Mouse (Mus musculus) MEL (cell line): ENCODE measurements around the gene 1700003H04Rik.

Source experiments
- CTCF ChIP-seq, 3 experiments: IDR thresholded peaks in 2 of 3; conservative IDR thresholded peaks in 1 of 3; 2 replicates each; pipeline ENCODE4 v1.5.1; 2011 to 2012; ENCODE audit warnings: low read length in 3 of 3, low read depth in 2 of 3, mild to moderate bottlenecking in 2 of 3, improper control_type of control experiment in 1 of 3, inconsistent platforms in 1 of 3, mixed read lengths in 1 of 3, moderate library complexity in 1 of 3; ENCODE audit not compliant: control insufficient read depth in 1 of 3, insufficient read depth in 1 of 3, poor library complexity in 1 of 3, severe bottlenecking in 1 of 3
- GATA1 ChIP-seq: IDR thresholded peaks from 2 replicates; pipeline ENCODE4 v1.6.1; 2011; ENCODE audit warnings: low read depth, low read length, improper control_type of control experiment
- POLR2A ChIP-seq, 2 experiments: IDR thresholded peaks; 2 replicates each; pipeline ENCODE4 v1.6.1; 2011 to 2012; ENCODE audit warnings: low read length in 2 of 2, mild to moderate bottlenecking in 2 of 2, control low read depth in 1 of 2, improper control_type of control experiment in 1 of 2, low read depth in 1 of 2, moderate library complexity in 1 of 2; ENCODE audit not compliant: control insufficient read depth in 1 of 2, insufficient read depth in 1 of 2, poor library complexity in 1 of 2
- ZNF384 ChIP-seq: IDR thresholded peaks from 2 replicates; pipeline ENCODE4 v1.6.1; 2012; ENCODE audit warnings: low read depth, mild to moderate bottlenecking, inconsistent platforms, low read length, improper control_type of control experiment

DNA sequence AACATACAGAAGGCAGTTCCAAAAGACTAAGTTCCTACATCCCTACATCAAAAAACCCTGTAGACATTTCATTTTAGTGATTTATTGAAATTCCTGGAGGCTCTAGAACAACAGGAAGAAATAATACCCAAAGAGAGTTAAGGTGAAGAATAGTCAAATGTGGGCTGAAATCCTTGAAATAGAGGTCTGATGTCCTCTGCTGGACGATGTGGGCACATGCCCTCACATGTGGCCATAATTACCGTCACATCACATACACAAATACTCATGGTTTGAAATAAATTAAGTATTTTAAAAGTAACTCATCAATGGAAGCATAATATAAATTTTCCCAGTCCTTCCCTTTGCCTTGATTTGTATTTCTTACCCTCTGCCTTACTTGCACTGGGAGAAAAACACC is 4.9 kb upstream of the 1700003H04Rik start:
- TF ChIP-seq CTCF (IDR thresholded peaks at IDR 0.05 in 2 of 3, conservative IDR thresholded peaks at IDR 0.05 in 1 of 3; ENCODE audit: control insufficient read depth in 1 of 3, insufficient read depth in 1 of 3, low read depth in 2 of 3, low read length in 3 of 3, poor library complexity in 1 of 3, severe bottlenecking in 1 of 3): peak; percentile 33 to 74 (median 48); a peak in 5 of 6 replicates
- no peak for TF ChIP-seq GATA1
- no peak for TF ChIP-seq ZNF384
- no peak for TF ChIP-seq POLR2A (IDR thresholded peaks at IDR 0.05; ENCODE audit: control insufficient read depth in 1 of 2, insufficient read depth in 1 of 2, low read depth in 1 of 2, low read length in 2 of 2, poor library complexity in 1 of 2)
